Mouse (Mus musculus) liver, embryonic 14.5 days (tissue): ENCODE data around the gene Trp63. TPM values are rescaled to one million over a fixed set of nuclear protein-coding genes. Genes with fewer than 3 reads are reported as not detected.

Experiments
- ATAC-seq: fragments of 200-750 bp; cut with Nextera tagmentation; 2 replicates; pipeline ENCODE4 v1.8.0; 2017; ENCODE audit warnings: moderate number of reproducible peaks, mild to moderate bottlenecking, moderate library complexity; ENCODE audit not compliant: insufficient read depth
- DNase-seq, 3 experiments: peaks; one replicate each; pipeline ENCODE4 v3.0.0-alpha.2; 2012 to 2013; ENCODE audit warnings: low read depth in 3 of 3, low spot score in 3 of 3
- H3K27ac ChIP-seq: fragments of 300-500 bp; sonication (generic); 2 replicates; pipeline ENCODE4 v1.5.1; 2014; ENCODE audit warnings: moderate library complexity, mild to moderate bottlenecking, control low read depth, inconsistent platforms
- H3K27me3 ChIP-seq: fragments of 300-500 bp; sonication (generic); 2 replicates; pipeline ENCODE4 v1.6.1; 2014; ENCODE audit warnings: mild to moderate bottlenecking, low read length, moderate library complexity; ENCODE audit not compliant: control insufficient read depth, insufficient read depth
- H3K36me3 ChIP-seq: fragments of 300-500 bp; sonication (generic); replicated peaks from 2 replicates; pipeline ENCODE4 v1.6.1; 2014; ENCODE audit warnings: low read depth; ENCODE audit not compliant: control insufficient read depth, insufficient read depth
- H3K4me1 ChIP-seq, 2 experiments: fragments of 200-500 bp in 1 of 2; fragments of 300-500 bp in 1 of 2; sonication (generic) in 1 of 2; replicated peaks; 2 replicates each; pipeline ENCODE4 v1.6.1; 2012 to 2014; ENCODE audit warnings: antibody characterized with exemption in 1 of 2, inconsistent platforms in 1 of 2, low read length in 1 of 2; ENCODE audit not compliant: control insufficient read depth in 2 of 2, insufficient read depth in 2 of 2
- H3K4me2 ChIP-seq: fragments of 300-500 bp; sonication (generic); 2 replicates; pipeline ENCODE4 v1.6.1; 2014; ENCODE audit warnings: low read depth, mild to moderate bottlenecking, control low read depth, moderate library complexity
- H3K4me3 ChIP-seq, 2 experiments: fragments of 200-500 bp in 1 of 2; fragments of 300-500 bp in 1 of 2; sonication (generic) in 1 of 2; 2 replicates each; pipeline ENCODE4 v1.5.1; 2012 to 2014; ENCODE audit warnings: low read depth in 2 of 2, low read length in 2 of 2, mild to moderate bottlenecking in 2 of 2, control low read depth in 1 of 2, inconsistent platforms in 1 of 2, moderate library complexity in 1 of 2; ENCODE audit not compliant: insufficient read depth in 1 of 2
- H3K9ac ChIP-seq: fragments of 300-500 bp; sonication (generic); replicated peaks from 2 replicates; pipeline ENCODE4 v1.6.1; 2014; ENCODE audit warnings: mild to moderate bottlenecking, control low read depth, moderate library complexity
- H3K9me3 ChIP-seq: fragments of 300-500 bp; sonication (generic); 2 replicates; pipeline ENCODE4 v1.6.1; 2016; ENCODE audit warnings: low read length, mixed read lengths; ENCODE audit not compliant: control insufficient read depth
- CTCF ChIP-seq: IDR thresholded peaks from 2 replicates; pipeline ENCODE4 v1.5.1; 2016; ENCODE audit warnings: antibody characterized with exemption, low read depth, control low read depth
- EP300 ChIP-seq: IDR thresholded peaks from 2 replicates; pipeline ENCODE4 v1.6.1; 2016; ENCODE audit warnings: antibody characterized with exemption, low read depth
- WGBS: fragments of 180-500 bp; shearing (Covaris S2); extraction: QIAGEN DNeasy Blood & Tissue Kit; methylation state at CpG from one replicate; pipeline ENCODE4 v1.1.7; 2014; ENCODE audit not compliant: insufficient replicate concordance; 5-methylcytosine and 5-hydroxymethylcytosine counted together
- polyA plus RNA-seq, 2 experiments: library from polyadenylated mRNA; depleted of rRNA in 1 of 2; stranded (reverse) in 1 of 2; unstranded in 1 of 2; fragments of >200 nt; fragmentation: Nextera tagmentation in 1 of 2; extraction: Ambion mirVana in 1 of 2; gene quantifications; 2 replicates each; pipeline versions ENCODE4 v1.2.1 to v1.2.3; 2012 to 2014

Gene Trp63
- polyA plus RNA-seq, 2 experiments, result 0.02 TPM; not detected in 1

DNA sequence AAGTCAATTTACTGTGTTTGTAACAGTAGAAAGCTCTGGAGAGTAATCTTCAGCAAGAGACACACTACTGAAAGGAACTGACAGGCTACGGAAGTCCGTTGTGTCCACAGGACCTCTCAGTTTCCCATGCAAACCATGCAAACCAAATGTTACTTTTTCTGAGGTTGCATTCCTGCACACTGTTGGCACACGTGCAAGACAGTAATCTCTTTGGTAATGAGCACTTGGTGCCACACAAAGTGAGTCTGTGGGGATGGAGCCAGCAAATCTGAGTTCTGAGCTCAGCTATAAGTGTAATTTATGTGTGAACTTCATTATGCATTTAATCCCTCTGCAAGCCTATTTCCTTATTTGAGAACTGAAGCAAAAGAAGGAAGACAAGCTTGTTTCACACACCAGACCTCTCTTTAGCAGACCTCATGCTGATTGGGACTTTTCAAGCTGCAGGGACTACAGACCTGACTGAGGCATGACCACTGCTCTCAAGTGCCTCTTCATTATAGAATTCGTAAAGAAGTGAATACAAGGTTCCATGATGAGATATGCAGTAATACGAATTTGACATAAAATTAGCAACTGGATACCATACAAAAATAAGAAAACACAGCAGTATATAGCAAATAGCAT is 109.2 kb downstream of the Trp63 start:
- 56% methylated on average over 5 of the region's 5 CpGs for WGBS
- Histone ChIP-seq H3K4me2 (no peak overlapping the region), H3K9me3 (no peaks in the 10 kb centered on the region), H3K9ac (no peak overlapping the region), H3K36me3 (no peaks in the 10 kb centered on the region), H3K4me1 (no peaks in the 10 kb centered on the region), H3K4me3 (no peak overlapping the region), H3K27me3 (no peaks in the 10 kb centered on the region), H3K27ac (no peak overlapping the region)
- no peak for ATAC-seq
- DNase-seq, result no peak
- TF ChIP-seq CTCF (no peak), EP300 (no peak)

DNA sequence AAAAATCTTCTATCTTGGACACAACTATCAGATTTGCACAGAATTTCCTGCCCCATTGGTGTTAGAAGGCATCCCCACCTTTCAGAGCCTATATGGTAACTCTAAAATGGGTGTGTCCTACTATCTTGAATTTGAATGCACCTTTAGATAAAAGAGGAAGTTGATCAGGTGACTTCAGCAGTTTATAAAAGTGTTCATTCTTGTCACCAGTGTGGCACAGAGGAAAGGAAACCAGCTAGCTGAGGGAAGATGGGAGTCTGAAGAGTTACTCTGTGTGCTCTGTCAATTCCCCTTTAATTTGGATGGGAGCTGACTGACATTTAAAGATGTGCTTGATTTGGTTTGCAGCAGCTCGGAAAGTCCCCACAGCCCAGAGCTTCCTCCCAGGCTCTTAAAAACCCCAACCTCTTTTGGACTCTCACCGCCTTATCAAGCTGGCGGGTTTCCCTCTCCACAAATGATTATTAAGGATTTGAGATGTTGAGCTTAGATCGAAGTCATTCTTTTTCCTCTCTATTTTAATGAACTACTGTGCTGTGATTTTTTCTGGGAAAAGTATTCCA is 114.2 kb downstream of the Trp63 start:
- WGBS, result 61% methylated on average over 4 of the region's 4 CpGs

GRCm38 (mm10) chr16:25799618-25800017 is 116.1 kb downstream of the Trp63 start:
- Histone ChIP-seq H3K27me3 (no peaks in the 10 kb centered on the region), H3K9ac (no peak overlapping the region), H3K4me1 (no peaks in the 10 kb centered on the region), H3K36me3 (no peaks in the 10 kb centered on the region), H3K27ac (no peak overlapping the region), H3K9me3 (no peaks in the 10 kb centered on the region), H3K4me3 (no peak overlapping the region), H3K4me2 (no peak overlapping the region)
- DNase-seq, result no peak
- ATAC-seq, result no peak
- TF ChIP-seq CTCF (no peak), EP300 (no peak)

More for the DNA sequence above, 114.2 kb downstream of the Trp63 start:
- no peak overlapping the region for H3K4me3 ChIP-seq
- H3K36me3 ChIP-seq, result no peaks in the 10 kb centered on the region
- ATAC-seq, result no peak
- no peak overlapping the region for H3K9ac ChIP-seq
- H3K27ac ChIP-seq, result no peak overlapping the region
- no peaks in the 10 kb centered on the region for H3K4me1 ChIP-seq
- no peak overlapping the region for H3K4me2 ChIP-seq
- TF ChIP-seq CTCF (no peak), EP300 (no peak)
- H3K9me3 ChIP-seq, result no peaks in the 10 kb centered on the region
- no peak for DNase-seq
- H3K27me3 ChIP-seq, result no peaks in the 10 kb centered on the region

DNA sequence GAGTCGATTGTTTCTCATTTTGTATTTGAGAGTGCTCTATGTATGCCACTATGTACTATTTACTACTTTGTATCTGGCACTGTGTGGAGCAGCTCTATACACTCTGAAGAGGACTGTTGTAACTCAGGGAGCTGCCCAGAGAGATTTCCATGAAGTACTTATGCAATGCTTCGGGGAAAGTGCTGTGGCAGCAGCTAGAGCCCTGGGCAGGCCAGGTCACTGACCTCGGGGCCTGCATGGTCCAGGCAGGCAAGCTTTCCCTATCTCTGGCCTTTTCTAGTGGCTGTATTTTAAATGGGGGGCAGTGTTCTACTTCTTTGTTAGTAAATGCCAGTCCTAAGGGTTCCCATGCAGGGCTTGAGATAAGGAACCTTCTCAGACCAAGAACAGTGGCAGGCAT is 121.4 kb downstream of the Trp63 start:
- Histone ChIP-seq H3K27ac (no peak overlapping the region), H3K9me3 (no peaks in the 10 kb centered on the region), H3K9ac (no peak overlapping the region), H3K4me3 (no peak overlapping the region), H3K36me3 (no peaks in the 10 kb centered on the region), H3K4me1 (no peaks in the 10 kb centered on the region), H3K4me2 (no peak overlapping the region), H3K27me3 (no peaks in the 10 kb centered on the region)
- no peak for TF ChIP-seq EP300
- no peak for TF ChIP-seq CTCF
- 47% methylated on average over 3 of the region's 3 CpGs for WGBS
- ATAC-seq (no peak), DNase-seq (no peak)

DNA sequence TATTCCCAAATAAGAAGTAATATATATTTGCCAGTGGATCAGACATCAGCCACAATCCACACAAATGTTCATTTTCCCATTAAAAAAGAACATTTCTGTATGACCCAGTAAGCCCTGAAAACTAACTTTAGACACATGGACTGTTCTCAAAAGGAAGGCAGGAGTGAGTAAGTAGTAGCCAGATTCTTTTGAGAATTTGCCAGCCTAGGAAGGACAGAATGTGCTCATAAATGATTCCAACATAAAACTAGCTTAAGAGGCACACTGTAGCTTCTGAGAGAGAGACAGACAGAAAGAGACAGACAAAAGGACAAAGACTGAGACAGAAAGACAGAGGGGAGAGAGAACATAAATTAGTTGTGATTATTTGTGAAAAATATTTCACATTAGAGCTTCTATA is 123.6 kb downstream of the Trp63 start:
- H3K9ac ChIP-seq, result no peak overlapping the region
- DNase-seq, result no peak
- H3K27me3 ChIP-seq, result no peaks in the 10 kb centered on the region
- no peaks in the 10 kb centered on the region for H3K36me3 ChIP-seq
- no peak overlapping the region for H3K4me3 ChIP-seq
- TF ChIP-seq CTCF (no peak), EP300 (no peak)
- no peak overlapping the region for H3K4me2 ChIP-seq
- no peaks in the 10 kb centered on the region for H3K9me3 ChIP-seq
- H3K4me1 ChIP-seq, result no peaks in the 10 kb centered on the region
- no peak overlapping the region for H3K27ac ChIP-seq
- ATAC-seq, result no peak
